Mouse (Mus musculus) spleen, adult 2 months (tissue): ENCODE results near the gene Cbfa2t3.

Source experiments
- CTCF ChIP-seq: fragments of 200-500 bp; IDR thresholded peaks from 2 replicates; pipeline ENCODE4 v1.5.1; 2011; ENCODE audit warnings: mild to moderate bottlenecking, inconsistent platforms; ENCODE audit not compliant: insufficient read depth, insufficient read length, insufficient replicate concordance; ENCODE audit errors: extremely low read depth
- POLR2A ChIP-seq: fragments of 200-500 bp; IDR thresholded peaks from 2 replicates; pipeline ENCODE4 v1.6.1; 2011; ENCODE audit warnings: low read depth, low read length, inconsistent platforms

DNA sequence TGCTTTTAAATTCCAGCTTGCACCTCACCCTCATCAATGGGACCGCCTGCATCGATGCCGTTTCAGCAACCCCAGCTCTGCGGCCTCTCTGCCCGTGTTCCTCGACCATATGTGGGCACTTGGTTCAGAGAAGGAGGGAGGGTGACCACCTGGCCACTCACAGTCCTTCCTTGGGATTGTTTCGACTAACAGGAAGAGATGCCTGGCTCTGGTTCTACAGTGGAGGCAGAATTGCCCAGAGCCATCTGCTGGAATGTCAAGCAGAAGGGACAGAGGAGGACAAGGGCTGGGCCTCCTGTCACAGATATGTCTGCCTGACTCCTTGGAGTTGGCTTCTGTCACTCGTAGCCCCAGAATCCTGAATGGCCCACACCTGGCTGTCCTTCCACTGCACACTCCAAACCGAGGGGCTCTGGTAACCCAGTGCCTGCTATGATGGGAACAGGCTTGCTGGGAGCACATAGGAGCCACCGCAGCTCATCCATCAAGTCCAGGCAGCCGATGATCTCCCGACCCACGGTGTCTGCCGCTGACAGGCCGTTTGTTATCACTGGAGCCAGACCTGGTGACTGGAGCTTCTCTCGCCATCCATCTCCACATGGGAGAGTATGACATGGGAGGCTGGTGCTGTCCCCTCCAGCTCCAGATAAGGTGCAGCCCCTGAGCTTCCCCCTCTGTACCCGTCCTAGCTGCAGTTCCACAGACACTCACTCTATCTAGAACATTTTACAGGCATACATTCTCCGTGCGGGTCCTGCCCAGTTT is 13.6 kb downstream of the Cbfa2t3 start:
- no peak for TF ChIP-seq CTCF
- no peak for TF ChIP-seq POLR2A
